Mouse (Mus musculus) embryonic stem cell, embryonic (primary cell): ENCODE data around the gene Rtn4rl2.

Experiments
- CTCF ChIA-PET, 4 experiments: fragments of 300-600 bp in 2 of 4; fragments of 350-600 bp in 2 of 4; sonication (Branson Sonifier 250); formaldehyde crosslinking; loops; one replicate each; lab custom pipeline; 2022; ENCODE audit warnings: inconsistent platforms in 2 of 4; lab: Charles Lee
- POLR2A ChIA-PET, 4 experiments: fragments of 300-600 bp in 2 of 4; fragments of 350-600 bp in 2 of 4; sonication (Branson Sonifier 250); formaldehyde crosslinking; loops; one replicate each; lab custom pipeline; 2022; ENCODE audit warnings: antibody characterized with exemption in 4 of 4, inconsistent platforms in 1 of 4; lab: Charles Lee

The Rtn4rl2 gene

GRCm38 (mm10) chr2:84888657-84889315, 2.3 kb upstream of the Rtn4rl2 start:
- CTCF ChIA-PET: interaction anchor here (0.5 to 3.7 kb wide), 55 partner anchors 8 to 435 kb away, joined by 3 to 108 read pairs (median 5); partner anchors contain the start of genes Slc43a1 (in 2 of the 4), Ube2l6 (in 2 of the 4) and Tnks1bp1 (in 1 of the 4)
- POLR2A ChIA-PET: interaction anchor here in 3 of 4 experiments (0.5 to 2.4 kb wide), 23 partner anchors 13 to 419 kb away, joined by 3 to 17 read pairs (median 4); partner anchors contain the start of genes Slc43a1 (in 2 of the 3), Timm10 (in 1 of the 3) and Tnks1bp1 (in 1 of the 3)

GRCm38 (mm10) chr2:84887411-84888271, 1.1 kb upstream of the Rtn4rl2 start:
- ChIA-PET CTCF (interaction anchor here (0.6 to 3.7 kb wide), 9 partner anchors 12 to 135 kb away, joined by 3 to 108 read pairs (median 4); no protein-coding TSS in a partner anchor), POLR2A (interaction anchor here in 2 of 4 experiments (0.8 to 1.2 kb wide), 4 partner anchors 19 to 77 kb away, joined by 4 to 6 read pairs (median 4); no protein-coding TSS in a partner anchor)

- ChIA-PET CTCF (interaction anchor here in 3 of 4 experiments (0.6 to 4.2 kb wide), 14 partner anchors 11 to 59 kb away, joined by 3 to 108 read pairs (median 6); no protein-coding TSS in a partner anchor), POLR2A (interaction anchor here in 2 of 4 experiments (0.8 to 2.5 kb wide), 7 partner anchors 17 to 161 kb away, joined by 4 to 15 read pairs (median 6); partner anchors contain the start of gene Tnks1bp1 (in 1 of the 2))
Measured at GRCm38 (mm10) chr2:84886821-84887281, 341 bp upstream of the Rtn4rl2 start.

- CTCF ChIA-PET: interaction anchor here (0.7 to 4.2 kb wide), 15 partner anchors 14 to 168 kb away, joined by 3 to 26 read pairs (median 6); no protein-coding TSS in a partner anchor
- POLR2A ChIA-PET: interaction anchor here (0.6 to 6.3 kb wide), 25 partner anchors 10 to 446 kb away, joined by 3 to 50 read pairs (median 4); partner anchors contain the start of genes Tnks1bp1 (in 2 of the 4), Slc43a1 (in 1 of the 4) and Ube2l6 (in 1 of the 4)
Measured at GRCm38 (mm10) chr2:84885084-84886055, 1.1 kb downstream of the Rtn4rl2 start.

GRCm38 (mm10) chr2:84884611-84885010, 1.9 kb downstream of the Rtn4rl2 start:
- ChIA-PET POLR2A (interaction anchor here in 3 of 4 experiments (1.0 to 6.3 kb wide), 7 partner anchors 13 to 140 kb away, joined by 3 to 50 read pairs (median 5); no protein-coding TSS in a partner anchor), CTCF (interaction anchor here (0.9 to 4.2 kb wide), 10 partner anchors 14 to 53 kb away, joined by 3 to 26 read pairs (median 6); no protein-coding TSS in a partner anchor)

- ChIA-PET POLR2A (interaction anchor here in 2 of 4 experiments (0.9 to 6.3 kb wide), 2 partner anchors 12 to 13 kb away, joined by 4 to 50 read pairs; no protein-coding TSS in a partner anchor), CTCF (interaction anchor here in 3 of 4 experiments (0.7 to 4.2 kb wide), 4 partner anchors 15 to 52 kb away, joined by 3 to 12 read pairs (median 5); no protein-coding TSS in a partner anchor)
Measured at GRCm38 (mm10) chr2:84883942-84884341, 2.6 kb downstream of the Rtn4rl2 start.

- CTCF ChIA-PET: interaction anchor here in 3 of 4 experiments (0.6 to 5.1 kb wide), 8 partner anchors 11 to 52 kb away, joined by 3 to 19 read pairs (median 7); no protein-coding TSS in a partner anchor
- POLR2A ChIA-PET: interaction anchor here in 3 of 4 experiments (0.6 to 6.3 kb wide), 6 partner anchors 11 to 67 kb away, joined by 3 to 50 read pairs (median 4); no protein-coding TSS in a partner anchor
Measured at GRCm38 (mm10) chr2:84883530-84883929, 3.0 kb downstream of the Rtn4rl2 start.

- CTCF ChIA-PET: interaction anchor here in 3 of 4 experiments (0.6 to 5.1 kb wide), 10 partner anchors 10 to 52 kb away, joined by 3 to 19 read pairs (median 7); no protein-coding TSS in a partner anchor
Measured at GRCm38 (mm10) chr2:84883084-84883483, 3.4 kb downstream of the Rtn4rl2 start.

GRCm38 (mm10) chr2:84882606-84883005, 3.9 kb downstream of the Rtn4rl2 start:
- ChIA-PET POLR2A (interaction anchor here in 3 of 4 experiments (0.6 to 6.3 kb wide), 11 partner anchors 10 to 154 kb away, joined by 3 to 50 read pairs (median 4); partner anchors contain the start of gene Serping1 (in 1 of the 3)), CTCF (interaction anchor here in 3 of 4 experiments (1.0 to 5.1 kb wide), 7 partner anchors 12 to 51 kb away, joined by 3 to 19 read pairs (median 10); no protein-coding TSS in a partner anchor)

More at GRCm38 (mm10) chr2:84883084-84883483, 3.4 kb downstream of the Rtn4rl2 start:
- POLR2A ChIA-PET: interaction anchor here in 3 of 4 experiments (0.6 to 6.3 kb wide), 10 partner anchors 11 to 108 kb away, joined by 3 to 50 read pairs (median 4); partner anchors contain the start of gene Serping1 (in 1 of the 3)

GRCm38 (mm10) chr2:84880590-84880989, 5.9 kb downstream of the Rtn4rl2 start:
- POLR2A ChIA-PET: interaction anchor here in 1 of 4 experiments (6.3 kb wide), 1 partner anchor 9 kb away, joined by 50 read pairs; no protein-coding TSS in a partner anchor
- CTCF ChIA-PET: interaction anchor here in 3 of 4 experiments (0.5 to 5.1 kb wide), 7 partner anchors 9 to 52 kb away, joined by 3 to 19 read pairs (median 7); no protein-coding TSS in a partner anchor

GRCm38 (mm10) chr2:84875842-84876241, 10.7 kb downstream of the Rtn4rl2 start:
- ChIA-PET POLR2A (interaction anchor here in 2 of 4 experiments (0.9 to 2.1 kb wide), 3 partner anchors 10 to 60 kb away, joined by 4 to 6 read pairs (median 4); no protein-coding TSS in a partner anchor), CTCF (interaction anchor here (0.5 to 1.0 kb wide), 11 partner anchors 10 to 149 kb away, joined by 3 to 34 read pairs (median 3); no protein-coding TSS in a partner anchor)

- POLR2A ChIA-PET: interaction anchor here (0.9 to 7.0 kb wide), 11 partner anchors 10 to 63 kb away, joined by 3 to 50 read pairs (median 4); partner anchors contain the start of gene Slc43a1 (in 2 of the 4)
- CTCF ChIA-PET: interaction anchor here (0.5 to 9.9 kb wide), 16 partner anchors 9 to 136 kb away, joined by 3 to 108 read pairs (median 7); partner anchors contain the start of genes Slc43a1 (in 2 of the 4) and Ube2l6 (in 1 of the 4)
Measured at GRCm38 (mm10) chr2:84872105-84872716, 14.3 kb downstream of the Rtn4rl2 start.

GRCm38 (mm10) chr2:84870623-84871160, 15.8 kb downstream of the Rtn4rl2 start:
- CTCF ChIA-PET: interaction anchor here (0.6 to 9.9 kb wide), 45 partner anchors 10 to 416 kb away, joined by 3 to 108 read pairs (median 4); partner anchors contain the start of genes Rtn4rl2 (in 2 of the 4), Slc43a1 (in 2 of the 4), Smtnl1 (in 2 of the 4) and Ctnnd1 (in 1 of the 4)
- POLR2A ChIA-PET: interaction anchor here (0.5 to 7.0 kb wide), 16 partner anchors 13 to 177 kb away, joined by 3 to 50 read pairs (median 4); partner anchors contain the start of genes Slc43a1 (in 2 of the 4), Timm10 (in 2 of the 4), Rtn4rl2 (in 1 of the 4) and Tnks1bp1 (in 1 of the 4)

GRCm38 (mm10) chr2:84868977-84869376, 17.5 kb downstream of the Rtn4rl2 start:
- POLR2A ChIA-PET: interaction anchor here (0.6 to 7.0 kb wide), 29 partner anchors 8 to 208 kb away, joined by 3 to 50 read pairs (median 5); partner anchors contain the start of genes Slc43a1 (in 2 of the 4), Gm28635 (in 1 of the 4), Rtn4rl2 (in 1 of the 4) and Timm10 (in 1 of the 4)
- CTCF ChIA-PET: interaction anchor here (0.5 to 9.9 kb wide), 64 partner anchors 9 to 414 kb away, joined by 3 to 108 read pairs (median 5); partner anchors contain the start of genes Slc43a1 (in 2 of the 4), Timm10 (in 2 of the 4), Ube2l6 (in 2 of the 4) and Med19 (in 1 of the 4)
